Comparison of ENCODE assay signal across 22 mouse cellular contexts in genomic region chr14:45085651-45086425, GRCm38 (mm10).
A peak's percentile ranks its signal among the peaks of the same experiment; 100 is the strongest.
DNase-seq lines count a peak whose midpoint lies in the region; ATAC-seq and TF ChIP-seq lines count a peak whose summit lies in the region.
"Had no signal": no experiment of that assay in that cellular context is flagged by ENCODE, and none has a peak within 500 bp of the region (broad histone marks: within the 10 kb centered on the region; RNA-seq: fewer than 3 reads in every experiment).

No protein-coding gene starts in this region.

- H3K36me3 ChIP-seq in kidney, adult 2 months (ENCODE audit: control insufficient read depth, insufficient read depth, low read length), result no peaks in the 10 kb centered on the region
- no peaks in the 10 kb centered on the region for H3K36me3 ChIP-seq in lung, embryonic 15.5 days
- H3K36me3 ChIP-seq in MEL (ENCODE audit: control insufficient read depth in 1 of 2, insufficient read depth in 2 of 2, low read length in 2 of 2), result peaks cover 0 to 4% of the 10 kb centered on the region in 2 experiments; a peak in 2 of 4 replicates
- no peaks in the 10 kb centered on the region for H3K36me3 ChIP-seq in thymus, adult 2 months (ENCODE audit: control insufficient read depth, insufficient read depth, low read length)
- H3K36me3 ChIP-seq: embryonic facial prominence, embryonic 12.5 days; heart, embryonic 13.5 days; hindbrain, embryonic 12.5 days; limb, embryonic 13.5 days; liver, embryonic 12.5 days; midbrain, embryonic 10.5 days; neural tube, embryonic 15.5 days; stomach, embryonic 15.5 days had no signal

- no peak for TF ChIP-seq RAD21 in MEL (IDR thresholded peaks at IDR 0.05; ENCODE audit: low read depth, low read length)

- no peak for TF ChIP-seq POLR2A in kidney, adult 2 months (IDR thresholded peaks at IDR 0.05; ENCODE audit: low read depth, low read length)
- no peak for TF ChIP-seq POLR2A in MEL (IDR thresholded peaks at IDR 0.05; ENCODE audit: control insufficient read depth in 1 of 2, insufficient read depth in 1 of 2, low read depth in 1 of 2, low read length in 2 of 2, poor library complexity in 1 of 2)
- no peak for TF ChIP-seq POLR2A in thymus, adult 2 months (IDR thresholded peaks at IDR 0.05; ENCODE audit: control insufficient read depth, extremely low read depth, insufficient read depth, low read length, poor library complexity)

- no peaks in the 10 kb centered on the region for H3K4me1 ChIP-seq in kidney, adult 2 months (ENCODE audit: control insufficient read depth, insufficient read depth, low read length)
- no peaks in the 10 kb centered on the region for H3K4me1 ChIP-seq in lung, embryonic 15.5 days
- H3K4me1 ChIP-seq in MEL (ENCODE audit: control insufficient read depth in 1 of 2, insufficient read depth in 2 of 2, low read length in 2 of 2), result no peaks in the 10 kb centered on the region; a peak in 2 of 4 replicates
- peaks cover 11% of the 10 kb centered on the region for H3K4me1 ChIP-seq in thymus, adult 2 months (replicated peaks; ENCODE audit: control insufficient read depth, insufficient read depth, low read length)
- H3K4me1 ChIP-seq: embryonic facial prominence, embryonic 12.5 days; heart, embryonic 13.5 days; hindbrain, embryonic 12.5 days; liver, embryonic 12.5 days; midbrain, embryonic 10.5 days; neural tube, embryonic 15.5 days; stomach, embryonic 15.5 days had no signal

- WGBS in kidney, adult 2 months, result 53% methylated on average over 5 of the region's 5 CpGs
- 73% methylated on average over 5 of the region's 5 CpGs for WGBS in lung, embryonic 15.5 days
- 47% methylated on average over 5 of the region's 5 CpGs for WGBS in thymus, adult 2 months

- no peak for TF ChIP-seq CTCF in kidney, adult 2 months (conservative IDR thresholded peaks at IDR 0.05; ENCODE audit: insufficient read depth, insufficient read length, low read depth, low read length)
- no peak for TF ChIP-seq CTCF in MEL (IDR thresholded peaks at IDR 0.05 in 2 of 3, conservative IDR thresholded peaks at IDR 0.05 in 1 of 3; ENCODE audit: control insufficient read depth in 1 of 3, insufficient read depth in 1 of 3, low read depth in 2 of 3, low read length in 3 of 3, poor library complexity in 1 of 3, severe bottlenecking in 1 of 3)
- no peak for TF ChIP-seq CTCF in thymus, adult 2 months (IDR thresholded peaks at IDR 0.05; ENCODE audit: borderline replicate concordance, control insufficient read depth, extremely low read depth, insufficient read depth, low read length, poor library complexity)

- no peak for ATAC-seq in lung, embryonic 15.5 days (ENCODE audit: borderline replicate concordance, extremely low read depth, low FRiP score, low TSS enrichment)
- ATAC-seq: liver, embryonic 12.5 days had no signal

- H3K27ac ChIP-seq in kidney, adult 2 months (ENCODE audit: insufficient read depth, low read depth, low read length), result no peak overlapping the region
- peak overlapping the region; percentile 38 for H3K27ac ChIP-seq in lung, embryonic 15.5 days
- H3K27ac ChIP-seq in MEL (ENCODE audit: control insufficient read depth, low read depth, low read length), result no peak overlapping the region
- no peak overlapping the region for H3K27ac ChIP-seq in thymus, adult 2 months (ENCODE audit: control insufficient read depth, insufficient read depth, low read length)
- H3K27ac ChIP-seq: embryonic facial prominence, embryonic 12.5 days; heart, adult 2 months; heart, embryonic 13.5 days; hindbrain, embryonic 12.5 days; limb, embryonic 13.5 days; liver, embryonic 12.5 days; midbrain, embryonic 10.5 days; neural tube, embryonic 15.5 days; stomach, embryonic 15.5 days had no signal

- H3K4me3 ChIP-seq in kidney, adult 2 months (ENCODE audit: insufficient read depth, low read depth, low read length), result no peak overlapping the region
- no peak overlapping the region for H3K4me3 ChIP-seq in lung, embryonic 15.5 days
- H3K4me3 ChIP-seq in MEL (ENCODE audit: control insufficient read depth in 1 of 2, insufficient read depth in 1 of 2, low read depth in 2 of 2, low read length in 2 of 2), result no peak overlapping the region
- H3K4me3 ChIP-seq in thymus, adult 2 months (ENCODE audit: control insufficient read depth, insufficient read depth, low read length), result no peak overlapping the region
- H3K4me3 ChIP-seq: embryonic facial prominence, embryonic 12.5 days; heart, adult 2 months; heart, embryonic 13.5 days; hindbrain, embryonic 12.5 days; limb, embryonic 13.5 days; liver, embryonic 12.5 days; midbrain, embryonic 10.5 days; neural tube, embryonic 15.5 days; stomach, embryonic 15.5 days had no signal

- TF ChIP-seq EP300 in MEL (IDR thresholded peaks at IDR 0.05; ENCODE audit: low read depth in 1 of 2, low read length in 2 of 2), result no peak

- H3K9ac ChIP-seq in lung, embryonic 15.5 days, result no peak overlapping the region
- H3K9ac ChIP-seq in MEL (ENCODE audit: control insufficient read depth, low read depth, low read length, poor library complexity, severe bottlenecking), result no peak overlapping the region
- H3K9ac ChIP-seq: embryonic facial prominence, embryonic 12.5 days; heart, embryonic 13.5 days; hindbrain, embryonic 12.5 days; limb, embryonic 13.5 days; liver, embryonic 12.5 days; lung, embryonic 14.5 days; neural tube, embryonic 15.5 days; stomach, embryonic 15.5 days had no signal

- H3K4me2 ChIP-seq in lung, embryonic 15.5 days, result no peak overlapping the region
- H3K4me2 ChIP-seq: embryonic facial prominence, embryonic 12.5 days; heart, embryonic 13.5 days; hindbrain, embryonic 12.5 days; limb, embryonic 13.5 days; liver, embryonic 12.5 days; lung, embryonic 14.5 days; neural tube, embryonic 15.5 days; stomach, embryonic 15.5 days had no signal

- no peaks in the 10 kb centered on the region for H3K9me3 ChIP-seq in lung, embryonic 15.5 days
- H3K9me3 ChIP-seq in MEL (replicated peaks; ENCODE audit: insufficient read depth, low read length), result no peaks in the 10 kb centered on the region
- H3K9me3 ChIP-seq: embryonic facial prominence, embryonic 12.5 days; heart, embryonic 13.5 days; hindbrain, embryonic 12.5 days; limb, embryonic 13.5 days; liver, embryonic 12.5 days; midbrain, embryonic 10.5 days; neural tube, embryonic 15.5 days; stomach, embryonic 15.5 days had no signal

- no peaks in the 10 kb centered on the region for H3K27me3 ChIP-seq in kidney, adult 2 months (replicated peaks; ENCODE audit: control insufficient read depth, insufficient read depth, low read length)
- H3K27me3 ChIP-seq in lung, embryonic 15.5 days, result no peaks in the 10 kb centered on the region
- no peaks in the 10 kb centered on the region for H3K27me3 ChIP-seq in MEL (ENCODE audit: control insufficient read depth in 1 of 2, insufficient read depth in 2 of 2, low read length in 2 of 2)
- H3K27me3 ChIP-seq in thymus, adult 2 months (ENCODE audit: control insufficient read depth, insufficient read depth, low read length), result no peaks in the 10 kb centered on the region
- H3K27me3 ChIP-seq: embryonic facial prominence, embryonic 12.5 days; heart, embryonic 13.5 days; hindbrain, embryonic 12.5 days; limb, embryonic 13.5 days; liver, embryonic 12.5 days; neural tube, embryonic 15.5 days; stomach, embryonic 15.5 days had no signal

- no peaks in the 10 kb centered on the region for H3K79me2 ChIP-seq in MEL (ENCODE audit: control insufficient read depth, insufficient read depth, low read length, poor library complexity)

- peak; percentile 33 for DNase-seq in kidney, adult 2 months
- DNase-seq in kidney, adult 8-10 months, result no peak
- no peak for DNase-seq in lung, adult 18-20 months
- peak; percentile 39 for DNase-seq in MEL (ENCODE audit: low read depth, low spot score)
- no peak for DNase-seq in thymus, adult 2 months
- no peak for DNase-seq in adrenal gland, postnatal 25 days
- DNase-seq: cerebellum, adult 11-12 months; cerebellum, postnatal 14 days; gastrocnemius, postnatal 25 days; heart, adult 2 months; heart, postnatal 14 days; thymus, postnatal 4 days had no signal

TF ChIP-seq in MEL, 35 proteins besides CTCF, POLR2A, EP300 and RAD21:
- no peak for TF ChIP-seq UBTF (IDR thresholded peaks at IDR 0.05; ENCODE audit: borderline replicate concordance, insufficient read depth, low read depth, low read length)
- TF ChIP-seq TBP (IDR thresholded peaks at IDR 0.05; ENCODE audit: low read depth, low read length), result no peak
TF ChIP-seq in MEL: peak in this region for 0.

Comparison
In these comparisons a context has a peak if more than half of its experiments do, and no peak if none do; other contexts are left out.
1. DNase-seq: peak in kidney, adult 2 months (single experiment) and MEL (single experiment); none in kidney, adult 8-10 months (0 of 2), lung, adult 18-20 months (0 of 2), thymus, adult 2 months (single experiment) and adrenal gland, postnatal 25 days (single experiment).